Mouse (Mus musculus): Measurements from ENCODE around the gene Tead3.

The Tead3 gene

GRCm38 (mm10) chr17:28315611-28316160 is 34.9 kb downstream of the Tead3 start:
- in situ Hi-C loops (cut with MboI; ENCODE audit: low pct_unique_long_range_greater_than_20kb in 1 of 2, low sequenced_read_pairs in 2 of 2, unreplicated experiment in 1 of 2), result no loop called here

GRCm38 (mm10) chr17:28313880-28314225 is 36.8 kb downstream of the Tead3 start:
- in situ Hi-C loops (cut with MboI; ENCODE audit: low pct_unique_long_range_greater_than_20kb in 1 of 2, low sequenced_read_pairs in 2 of 2, unreplicated experiment in 1 of 2), result no loop called here

GRCm38 (mm10) chr17:28313212-28313879 is 37.3 kb downstream of the Tead3 start, which contains the start of gene Fance:
Fance (plus strand) TSS chr17:28313519.
- in situ Hi-C loops (cut with MboI; ENCODE audit: low pct_unique_long_range_greater_than_20kb in 1 of 2, low sequenced_read_pairs in 2 of 2, unreplicated experiment in 1 of 2), result no loop called here

- in situ Hi-C loops (cut with MboI; ENCODE audit: low pct_unique_long_range_greater_than_20kb in 1 of 2, low sequenced_read_pairs in 2 of 2, unreplicated experiment in 1 of 2), result no loop called here
Observed at GRCm38 (mm10) chr17:28312232-28313211, 38.1 kb downstream of the Tead3 start.

GRCm38 (mm10) chr17:28311366-28312132 is 39.1 kb downstream of the Tead3 start:
- in situ Hi-C loops (cut with MboI; ENCODE audit: low pct_unique_long_range_greater_than_20kb in 1 of 2, low sequenced_read_pairs in 2 of 2, unreplicated experiment in 1 of 2), result no loop called here

- in situ Hi-C loops (cut with MboI; ENCODE audit: low pct_unique_long_range_greater_than_20kb in 1 of 2, low sequenced_read_pairs in 2 of 2, unreplicated experiment in 1 of 2), result no loop called here
Observed at GRCm38 (mm10) chr17:28310831-28311230, 39.8 kb downstream of the Tead3 start.

- in situ Hi-C loops (cut with MboI; ENCODE audit: low pct_unique_long_range_greater_than_20kb in 1 of 2, low sequenced_read_pairs in 2 of 2, unreplicated experiment in 1 of 2), result loop anchor here (5.0 kb wide), 2 partner anchors 81 to 216 kb away; no protein-coding TSS in a partner anchor
Observed at GRCm38 (mm10) chr17:28308297-28309195, 42.1 kb downstream of the Tead3 start.

- in situ Hi-C loops (cut with MboI; ENCODE audit: low pct_unique_long_range_greater_than_20kb in 1 of 2, low sequenced_read_pairs in 2 of 2, unreplicated experiment in 1 of 2), result loop anchor here (5.0 kb wide), 2 partner anchors 78 to 213 kb away; no protein-coding TSS in a partner anchor
Observed at GRCm38 (mm10) chr17:28305172-28305571, 45.4 kb downstream of the Tead3 start.

GRCm38 (mm10) chr17:28300850-28301249 is 49.8 kb downstream of the Tead3 start:
- in situ Hi-C loops (cut with MboI; ENCODE audit: low pct_unique_long_range_greater_than_20kb in 1 of 2, low sequenced_read_pairs in 2 of 2, unreplicated experiment in 1 of 2), result no loop called here

GRCm38 (mm10) chr17:28300323-28300722 is 50.3 kb downstream of the Tead3 start:
- in situ Hi-C loops (cut with MboI; ENCODE audit: low pct_unique_long_range_greater_than_20kb in 1 of 2, low sequenced_read_pairs in 2 of 2, unreplicated experiment in 1 of 2), result no loop called here

- in situ Hi-C loops (cut with MboI; ENCODE audit: low pct_unique_long_range_greater_than_20kb in 1 of 2, low sequenced_read_pairs in 2 of 2, unreplicated experiment in 1 of 2), result no loop called here
Observed at GRCm38 (mm10) chr17:28299669-28300320, 50.8 kb downstream of the Tead3 start.

GRCm38 (mm10) chr17:28298888-28299287 is 51.7 kb downstream of the Tead3 start:
- in situ Hi-C loops (cut with MboI; ENCODE audit: low pct_unique_long_range_greater_than_20kb in 1 of 2, low sequenced_read_pairs in 2 of 2, unreplicated experiment in 1 of 2), result no loop called here

GRCm38 (mm10) chr17:28294449-28295333 is 55.9 kb downstream of the Tead3 start:
- in situ Hi-C loops (cut with MboI; ENCODE audit: low pct_unique_long_range_greater_than_20kb in 1 of 2, low sequenced_read_pairs in 2 of 2, unreplicated experiment in 1 of 2), result no loop called here

GRCm38 (mm10) chr17:28293716-28294115 is 56.9 kb downstream of the Tead3 start:
- in situ Hi-C loops (cut with MboI; ENCODE audit: low pct_unique_long_range_greater_than_20kb in 1 of 2, low sequenced_read_pairs in 2 of 2, unreplicated experiment in 1 of 2), result no loop called here

- in situ Hi-C loops (cut with MboI; ENCODE audit: low pct_unique_long_range_greater_than_20kb in 1 of 2, low sequenced_read_pairs in 2 of 2, unreplicated experiment in 1 of 2), result no loop called here
Observed at GRCm38 (mm10) chr17:28291346-28291745, 59.3 kb downstream of the Tead3 start.

- in situ Hi-C loops (cut with MboI; ENCODE audit: low pct_unique_long_range_greater_than_20kb in 1 of 2, low sequenced_read_pairs in 2 of 2, unreplicated experiment in 1 of 2), result no loop called here
Observed at GRCm38 (mm10) chr17:28290671-28291070, 59.9 kb downstream of the Tead3 start.

All from mouse embryonic stem cell (cell line).